Mouse (Mus musculus): ENCODE data around the gene Saal1.

DNA sequence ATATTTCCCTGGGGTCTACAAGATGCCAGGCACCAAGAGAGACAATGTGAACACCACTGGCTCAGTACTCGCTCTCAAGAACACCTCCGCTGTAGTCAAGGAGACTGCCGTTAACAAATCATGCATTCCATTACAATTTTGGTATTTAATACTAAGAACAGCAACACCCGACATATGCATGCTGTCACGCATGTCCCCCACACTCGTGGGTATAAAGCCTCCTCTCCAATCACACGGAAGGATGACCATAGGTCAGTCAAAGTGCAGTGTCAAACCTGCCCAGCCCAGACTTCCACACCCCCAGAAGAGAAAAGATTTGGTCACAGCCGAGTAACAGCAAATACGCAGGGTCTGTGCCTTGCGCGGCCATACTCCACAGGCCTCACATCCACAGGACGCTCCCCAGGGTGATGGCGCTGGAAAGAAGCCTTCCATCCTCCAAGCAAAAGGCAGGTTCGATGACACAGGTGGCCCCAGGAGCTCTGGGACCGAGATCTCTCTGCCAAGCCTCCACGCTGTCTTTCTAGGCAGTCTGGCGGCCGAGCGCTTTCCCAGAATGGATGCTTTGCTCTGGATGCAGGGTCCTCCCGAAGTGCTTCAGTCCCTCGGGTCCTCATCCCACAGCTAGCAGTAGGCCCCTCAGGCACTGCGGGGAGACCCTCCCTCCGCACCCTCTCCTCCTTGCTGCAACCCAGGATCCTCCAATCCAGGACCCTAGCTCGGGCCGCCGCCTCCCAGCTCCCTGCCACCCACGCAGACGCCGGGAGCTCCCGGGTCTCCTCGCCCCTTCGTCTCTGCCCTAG, 71.4 kb downstream of the Saal1 start:
- TF ChIP-seq TCF12 (IDR thresholded peaks at IDR 0.05; ENCODE audit: insufficient read depth, poor library complexity, severe bottlenecking), result no peak
- no peak for TF ChIP-seq USF1 (IDR thresholded peaks at IDR 0.05; ENCODE audit: low read depth)
- no peak for TF ChIP-seq POLR2AphosphoS2 (IDR thresholded peaks at IDR 0.05; ENCODE audit: insufficient read length, low read depth)
- no peak for TF ChIP-seq POLR2A (IDR thresholded peaks at IDR 0.05; ENCODE audit: insufficient read length, low read depth)
- TF ChIP-seq MYOG (IDR thresholded peaks at IDR 0.05; ENCODE audit: control insufficient read depth in 1 of 3, insufficient read depth in 1 of 3, insufficient read length in 2 of 3, low read depth in 2 of 3), result no peak
- TF ChIP-seq CEBPB (IDR thresholded peaks at IDR 0.05; ENCODE audit: insufficient read depth, poor library complexity, severe bottlenecking), result no peak
